Comparison of ENCODE assay signal across 15 mouse cellular contexts in genomic region chr17:66781910-66782309, GRCm38 (mm10).
A peak's percentile ranks its signal among the peaks of the same experiment; 100 is the strongest.
DNase-seq lines count a peak whose midpoint lies in the region; ATAC-seq and TF ChIP-seq lines count a peak whose summit lies in the region.
"Had no signal": no experiment of that assay in that cellular context is flagged by ENCODE, and none has a peak within 500 bp of the region (broad histone marks: within the 10 kb centered on the region; RNA-seq: fewer than 3 reads in every experiment).

No protein-coding gene starts in this region.

- H3K9ac ChIP-seq in hindbrain, embryonic 15.5 days = no peak overlapping the region
- H3K9ac ChIP-seq in hindbrain, postnatal 0 days (replicated peaks; ENCODE audit: low read length) = no peak overlapping the region
- H3K9ac ChIP-seq in midbrain, embryonic 11.5 days (ENCODE audit: low read length) = no peak overlapping the region
- H3K9ac ChIP-seq: heart, embryonic 13.5 days; intestine, embryonic 15.5 days; liver, postnatal 0 days had no signal

- ATAC-seq in hindbrain, embryonic 15.5 days (ENCODE audit: low FRiP score, low read depth) = peak; percentile 54; the same call in 1 of the 2 replicates
- ATAC-seq in hindbrain, postnatal 0 days = no peak
- no peak for ATAC-seq in midbrain, embryonic 11.5 days (ENCODE audit: low FRiP score)
- ATAC-seq: intestine, embryonic 15.5 days; liver, postnatal 0 days had no signal

- H3K36me3 ChIP-seq in hindbrain, embryonic 15.5 days = no peaks in the 10 kb centered on the region
- H3K36me3 ChIP-seq in hindbrain, postnatal 0 days (ENCODE audit: insufficient read depth, low read length) = no peaks in the 10 kb centered on the region
- H3K36me3 ChIP-seq in midbrain, embryonic 10.5 days = no peaks in the 10 kb centered on the region
- no peaks in the 10 kb centered on the region for H3K36me3 ChIP-seq in midbrain, embryonic 11.5 days (ENCODE audit: control insufficient read depth, insufficient read depth, low read length)
- H3K36me3 ChIP-seq: heart, embryonic 13.5 days; intestine, embryonic 15.5 days had no signal

- no peak overlapping the region for H3K27ac ChIP-seq in hindbrain, embryonic 15.5 days (replicated peaks)
- no peak overlapping the region for H3K27ac ChIP-seq in hindbrain, postnatal 0 days
- 0 out of 2 replicates have a peak overlapping the region, but pooled peaks have one; percentile 7 for H3K27ac ChIP-seq in midbrain, embryonic 10.5 days (replicated peaks)
- H3K27ac ChIP-seq in midbrain, embryonic 11.5 days (ENCODE audit: low read depth, low read length) = no peak overlapping the region
- H3K27ac ChIP-seq: heart, embryonic 13.5 days; intestine, embryonic 15.5 days; kidney, postnatal 0 days had no signal

- H3K4me3 ChIP-seq in hindbrain, embryonic 15.5 days = no peak overlapping the region
- H3K4me3 ChIP-seq in hindbrain, postnatal 0 days (ENCODE audit: low read length) = no peak overlapping the region
- no peak overlapping the region for H3K4me3 ChIP-seq in midbrain, embryonic 10.5 days
- H3K4me3 ChIP-seq in midbrain, embryonic 11.5 days (ENCODE audit: low read depth, low read length) = no peak overlapping the region
- H3K4me3 ChIP-seq: heart, embryonic 13.5 days; intestine, embryonic 15.5 days had no signal

- peaks cover 11% of the 10 kb centered on the region; the same call in 1 of the 2 replicates for H3K4me1 ChIP-seq in hindbrain, embryonic 15.5 days (replicated peaks)
- peaks cover 4% of the 10 kb centered on the region; the same call in 1 of the 2 replicates for H3K4me1 ChIP-seq in hindbrain, postnatal 0 days (ENCODE audit: insufficient read depth, low read length)
- H3K4me1 ChIP-seq in midbrain, embryonic 10.5 days = peaks cover 20% of the 10 kb centered on the region
- peaks cover 5% of the 10 kb centered on the region; the same call in 1 of the 2 replicates for H3K4me1 ChIP-seq in midbrain, embryonic 11.5 days (ENCODE audit: control insufficient read depth, insufficient read depth, low read length)
- H3K4me1 ChIP-seq: intestine, embryonic 15.5 days had no signal

- 83% methylated on average over 3 of the region's 3 CpGs for WGBS in hindbrain, embryonic 15.5 days
- 65% methylated on average over 3 of the region's 3 CpGs for WGBS in hindbrain, postnatal 0 days
- 83% methylated on average over 3 of the region's 3 CpGs for WGBS in midbrain, embryonic 10.5 days
- WGBS in midbrain, embryonic 11.5 days = 84% methylated on average over 3 of the region's 3 CpGs

- H3K9me3 ChIP-seq in hindbrain, embryonic 15.5 days = no peaks in the 10 kb centered on the region
- H3K9me3 ChIP-seq in hindbrain, postnatal 0 days (ENCODE audit: low read length) = no peaks in the 10 kb centered on the region
- H3K9me3 ChIP-seq in midbrain, embryonic 10.5 days (replicated peaks) = no peaks in the 10 kb centered on the region
- no peaks in the 10 kb centered on the region for H3K9me3 ChIP-seq in midbrain, embryonic 11.5 days (ENCODE audit: control insufficient read depth, low read length)
- H3K9me3 ChIP-seq: heart, embryonic 13.5 days; intestine, embryonic 15.5 days had no signal

- no peaks in the 10 kb centered on the region for H3K27me3 ChIP-seq in hindbrain, embryonic 15.5 days
- H3K27me3 ChIP-seq in hindbrain, postnatal 0 days (ENCODE audit: insufficient read depth, low read length) = no peaks in the 10 kb centered on the region
- no peaks in the 10 kb centered on the region for H3K27me3 ChIP-seq in midbrain, embryonic 10.5 days (ENCODE audit: low read depth, poor library complexity, severe bottlenecking)
- H3K27me3 ChIP-seq in midbrain, embryonic 11.5 days (ENCODE audit: control insufficient read depth, insufficient read depth, low read length) = no peaks in the 10 kb centered on the region
- H3K27me3 ChIP-seq: heart, embryonic 13.5 days; intestine, embryonic 15.5 days had no signal

- peak; percentile 10 for DNase-seq in adrenal gland, adult 2 months
- DNase-seq in adrenal gland, adult 8-10 months = no peak
- DNase-seq in hindbrain, postnatal 0 days (ENCODE audit: low spot score) = no peak
- DNase-seq in midbrain, embryonic 10.5 days (ENCODE audit: low spot score) = peak; percentile 7
- DNase-seq in midbrain, embryonic 11.5 days (ENCODE audit: low spot score, missing footprints) = no peak
- peak; percentile 47 for DNase-seq in right cerebral cortex, postnatal 25 days
- no peak for DNase-seq in urinary bladder, adult 18-20 months (ENCODE audit: low spot score in 2 of 2)
- DNase-seq: cerebellum, postnatal 25 days; heart, postnatal 4 days; liver, postnatal 0 days; thymus, postnatal 4 days had no signal

- no peak overlapping the region for H3K4me2 ChIP-seq in hindbrain, embryonic 15.5 days
- H3K4me2 ChIP-seq in hindbrain, postnatal 0 days (ENCODE audit: low read depth, low read length) = no peak overlapping the region
- no peak overlapping the region for H3K4me2 ChIP-seq in midbrain, embryonic 11.5 days
- H3K4me2 ChIP-seq: heart, embryonic 13.5 days; intestine, embryonic 15.5 days had no signal

- TF ChIP-seq CTCF in hindbrain, postnatal 0 days (IDR thresholded peaks at IDR 0.05; ENCODE audit: low read depth) = no peak

Comparison
In these comparisons a context has a peak if more than half of its experiments do, and no peak if none do; other contexts are left out.
1. DNase-seq: peak in adrenal gland, adult 2 months (single experiment), midbrain, embryonic 10.5 days (single experiment) and right cerebral cortex, postnatal 25 days (single experiment); none in adrenal gland, adult 8-10 months (single experiment), hindbrain, postnatal 0 days (single experiment), midbrain, embryonic 11.5 days (single experiment) and urinary bladder, adult 18-20 months (0 of 2).